Mouse (Mus musculus) testis, adult 2 months (tissue): Measurements from ENCODE around the gene Tamm41.

Experiments used
- CTCF ChIP-seq: fragments of 200-500 bp; IDR thresholded peaks from 2 replicates; pipeline ENCODE4 v1.5.1; 2012; ENCODE audit warnings: low read depth, mild to moderate bottlenecking, inconsistent platforms, low read length, moderate library complexity; ENCODE audit not compliant: control insufficient read depth, insufficient read depth, insufficient replicate concordance
- POLR2A ChIP-seq: fragments of 200-500 bp; IDR thresholded peaks from 2 replicates; pipeline ENCODE4 v1.6.1; 2012; ENCODE audit warnings: low read depth, mild to moderate bottlenecking, inconsistent platforms, low read length, moderate library complexity; ENCODE audit not compliant: control insufficient read depth

DNA sequence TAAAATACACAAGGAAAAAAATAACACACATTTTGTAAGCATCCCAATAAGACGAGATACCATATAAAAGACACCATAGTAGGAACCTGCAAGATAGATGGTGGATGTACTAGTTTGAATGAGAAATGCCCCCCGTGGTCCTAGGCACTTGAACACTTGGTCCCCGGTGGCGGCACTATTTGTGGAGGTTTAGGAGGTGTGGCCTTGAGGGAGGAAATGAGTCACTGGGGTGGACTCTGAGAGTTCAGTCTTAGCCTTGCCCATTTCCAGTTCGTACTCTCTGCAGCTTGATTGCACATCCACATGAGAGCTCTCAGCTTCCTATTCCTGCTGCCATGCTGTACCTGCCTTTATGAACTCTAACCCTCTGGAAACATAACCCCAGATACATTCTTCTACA lies 83.2 kb downstream of the Tamm41 start:
- TF ChIP-seq POLR2A (no peak), CTCF (no peak)
